Mouse (Mus musculus): Measurements from ENCODE around the gene Ercc1. TPM values are rescaled to one million over a fixed set of nuclear protein-coding genes. Genes with fewer than 3 reads are reported as not detected.

Gene Ercc1
- polyA plus RNA-seq (2015; fragmentation: Nextera tagmentation; extraction: Ambion mirVana), result 51.6 and 52.0 TPM in 2 replicates

GRCm38 (mm10) chr7:19344237-19344847 lies at the start of gene Ercc1:
Ercc1 (plus strand) TSS chr7:19344778.
- 22% methylated on average over 12 of the region's 12 CpGs for WGBS
- Histone ChIP-seq H3K9ac (peak within 1 kb of the TSS; percentile 70), H3K36me3 (no peaks in the 10 kb centered on the region; the same call in 1 of the 2 replicates), H3K4me3 (replicated peaks) (peak within 1 kb of the TSS; percentile 77), H3K4me1 (replicated peaks) (peaks cover 36% of the 10 kb centered on the region), H3K9me3 (no peaks in the 10 kb centered on the region), H3K4me2 (replicated peaks) (peak within 1 kb of the TSS; percentile 94), H3K27me3 (replicated peaks) (no peaks in the 10 kb centered on the region), H3K27ac (peak within 1 kb of the TSS; percentile 86)
- ATAC-seq, result peak; percentile 2

GRCm38 (mm10) chr7:19295503-19296185 lies 48.9 kb upstream of the Ercc1 start:
- H3K9ac ChIP-seq, result peak overlapping the region; percentile 45
- WGBS, result 13% methylated on average over 21 of the region's 22 CpGs

GRCm38 (mm10) chr7:19297034-19297433 lies 47.5 kb upstream of the Ercc1 start:
- 86% methylated on average over 6 of the region's 6 CpGs for WGBS
- Histone ChIP-seq H3K27ac (no peak overlapping the region), H3K4me3 (replicated peaks) (no peak overlapping the region), H3K4me1 (replicated peaks) (0 out of 2 replicates have a peak, but pooled peaks cover 10% of the 10 kb centered on the region), H3K9me3 (no peaks in the 10 kb centered on the region), H3K9ac (no peak overlapping the region), H3K27me3 (replicated peaks) (peaks cover 5% of the 10 kb centered on the region; the same call in 1 of the 2 replicates), H3K4me2 (replicated peaks) (no peak overlapping the region), H3K36me3 (no peaks in the 10 kb centered on the region)
- ATAC-seq, result no peak

More at GRCm38 (mm10) chr7:19295503-19296185, 48.9 kb upstream of the Ercc1 start:
- H3K27ac ChIP-seq, result no peak overlapping the region
- peak overlapping the region; percentile 37 for H3K4me3 ChIP-seq (replicated peaks)
- H3K9me3 ChIP-seq, result no peaks in the 10 kb centered on the region
- no peaks in the 10 kb centered on the region for H3K27me3 ChIP-seq (replicated peaks)
- peaks cover 12% of the 10 kb centered on the region for H3K4me1 ChIP-seq (replicated peaks)
- H3K4me2 ChIP-seq (replicated peaks), result peak overlapping the region; percentile 83
- peak; percentile 71 for ATAC-seq
- H3K36me3 ChIP-seq, result no peaks in the 10 kb centered on the region

GRCm38 (mm10) chr7:19297794-19298193 lies 46.8 kb upstream of the Ercc1 start:
- H3K4me2 ChIP-seq (replicated peaks), result no peak overlapping the region
- no peaks in the 10 kb centered on the region for H3K9me3 ChIP-seq
- no peak overlapping the region for H3K27ac ChIP-seq
- WGBS, result 87% methylated on average over 5 of the region's 5 CpGs
- no peak overlapping the region for H3K4me3 ChIP-seq (replicated peaks)
- H3K36me3 ChIP-seq, result no peaks in the 10 kb centered on the region
- H3K9ac ChIP-seq, result no peak overlapping the region
- H3K4me1 ChIP-seq (replicated peaks), result 0 out of 2 replicates have a peak, but pooled peaks cover 11% of the 10 kb centered on the region
- ATAC-seq, result no peak
- H3K27me3 ChIP-seq (replicated peaks), result peaks cover 13% of the 10 kb centered on the region; the same call in 1 of the 2 replicates

GRCm38 (mm10) chr7:19299194-19299593 lies 45.4 kb upstream of the Ercc1 start:
- no peak overlapping the region for H3K4me3 ChIP-seq (replicated peaks)
- 20% methylated on average over 3 of the region's 3 CpGs for WGBS
- H3K27ac ChIP-seq, result no peak overlapping the region
- peaks cover 26% of the 10 kb centered on the region for H3K27me3 ChIP-seq (replicated peaks)
- no peaks in the 10 kb centered on the region for H3K36me3 ChIP-seq
- no peak overlapping the region for H3K4me2 ChIP-seq (replicated peaks)
- H3K4me1 ChIP-seq (replicated peaks), result peaks cover 17% of the 10 kb centered on the region; the same call in 1 of the 2 replicates
- no peak overlapping the region for H3K9ac ChIP-seq
- no peaks in the 10 kb centered on the region for H3K9me3 ChIP-seq
- no peak for ATAC-seq

- Histone ChIP-seq H3K4me2 (replicated peaks) (peak overlapping the region; percentile 47), H3K27me3 (replicated peaks) (peaks cover 42% of the 10 kb centered on the region), H3K27ac (no peak overlapping the region), H3K9ac (peak overlapping the region; percentile 18), H3K4me1 (replicated peaks) (peaks cover 27% of the 10 kb centered on the region), H3K4me3 (replicated peaks) (peak overlapping the region; percentile 43), H3K36me3 (no peaks in the 10 kb centered on the region), H3K9me3 (no peaks in the 10 kb centered on the region)
- under 1% methylated on average over 29 of the region's 29 CpGs for WGBS
- ATAC-seq, result peak; percentile 87
These were observed 43.8 kb upstream of the Ercc1 start for GRCm38 (mm10) chr7:19300501-19301421.

- Histone ChIP-seq H3K4me2 (replicated peaks) (peak overlapping the region; percentile 47), H3K9me3 (no peaks in the 10 kb centered on the region), H3K9ac (0 out of 2 replicates have a peak overlapping the region, but pooled peaks have one; percentile 6), H3K36me3 (no peaks in the 10 kb centered on the region), H3K27ac (no peak overlapping the region), H3K4me1 (replicated peaks) (peaks cover 27% of the 10 kb centered on the region), H3K27me3 (replicated peaks) (peaks cover 51% of the 10 kb centered on the region), H3K4me3 (replicated peaks) (peak overlapping the region; percentile 43)
- 11% methylated on average over 16 of the region's 16 CpGs for WGBS
- ATAC-seq, result no peak
These were observed 42.9 kb upstream of the Ercc1 start for GRCm38 (mm10) chr7:19301461-19302263.

- Histone ChIP-seq H3K4me1 (replicated peaks) (peaks cover 27% of the 10 kb centered on the region), H3K9ac (no peak overlapping the region), H3K4me3 (replicated peaks) (no peak overlapping the region; the same call in 1 of the 2 replicates), H3K27me3 (replicated peaks) (peaks cover 58% of the 10 kb centered on the region), H3K4me2 (replicated peaks) (peak overlapping the region; percentile 47), H3K36me3 (no peaks in the 10 kb centered on the region), H3K9me3 (no peaks in the 10 kb centered on the region), H3K27ac (no peak overlapping the region)
- ATAC-seq, result no peak
- WGBS, result 51% methylated on average over 13 of the region's 13 CpGs
These were observed 42.1 kb upstream of the Ercc1 start for GRCm38 (mm10) chr7:19302264-19303045.

- Histone ChIP-seq H3K4me2 (replicated peaks) (no peak overlapping the region), H3K4me3 (replicated peaks) (no peak overlapping the region), H3K36me3 (no peaks in the 10 kb centered on the region), H3K4me1 (replicated peaks) (peaks cover 31% of the 10 kb centered on the region), H3K9me3 (no peaks in the 10 kb centered on the region), H3K9ac (no peak overlapping the region), H3K27me3 (replicated peaks) (peaks cover 58% of the 10 kb centered on the region), H3K27ac (no peak overlapping the region)
- no peak for ATAC-seq
- WGBS, result 75% methylated on average over 12 of the region's 12 CpGs
These were observed 41.6 kb upstream of the Ercc1 start for GRCm38 (mm10) chr7:19303046-19303305.

- peak overlapping the region; percentile 35 for H3K4me3 ChIP-seq (replicated peaks)
- no peak overlapping the region for H3K27ac ChIP-seq
- H3K4me1 ChIP-seq (replicated peaks), result peaks cover 31% of the 10 kb centered on the region
- ATAC-seq, result no peak
- WGBS, result under 1% methylated on average over 16 of the region's 16 CpGs
- H3K27me3 ChIP-seq (replicated peaks), result peaks cover 58% of the 10 kb centered on the region
- H3K36me3 ChIP-seq, result no peaks in the 10 kb centered on the region
- H3K9ac ChIP-seq, result no peak overlapping the region
- no peaks in the 10 kb centered on the region for H3K9me3 ChIP-seq
- peak overlapping the region; percentile 66 for H3K4me2 ChIP-seq (replicated peaks)
These were observed 40.8 kb upstream of the Ercc1 start for GRCm38 (mm10) chr7:19303770-19304169.
